Mouse (Mus musculus) cerebellum, postnatal 36 days (tissue): Measurements from ENCODE around the gene Aoc3.
"Not testable (repeated sequence)": the region's sequence is repeated elsewhere in the genome, so short reads cannot be mapped to it uniquely, and the experiment has no call there.

ENCODE experiments used
- DNase-seq, 2 experiments: peaks; one replicate each; pipeline ENCODE4 v3.0.0; 2021 to 2022; ENCODE audit warnings: mixed read lengths in 2 of 2

The Aoc3 gene

GRCm38 (mm10) chr11:101330371-101330924 lies at the start of gene Aoc3:
Gene Aoc3 (plus strand): TSS chr11:101330605.
- DNase-seq: no peak

GRCm38 (mm10) chr11:101280837-101281236 lies 49.6 kb upstream of the Aoc3 start:
- DNase-seq: no peak

DNA sequence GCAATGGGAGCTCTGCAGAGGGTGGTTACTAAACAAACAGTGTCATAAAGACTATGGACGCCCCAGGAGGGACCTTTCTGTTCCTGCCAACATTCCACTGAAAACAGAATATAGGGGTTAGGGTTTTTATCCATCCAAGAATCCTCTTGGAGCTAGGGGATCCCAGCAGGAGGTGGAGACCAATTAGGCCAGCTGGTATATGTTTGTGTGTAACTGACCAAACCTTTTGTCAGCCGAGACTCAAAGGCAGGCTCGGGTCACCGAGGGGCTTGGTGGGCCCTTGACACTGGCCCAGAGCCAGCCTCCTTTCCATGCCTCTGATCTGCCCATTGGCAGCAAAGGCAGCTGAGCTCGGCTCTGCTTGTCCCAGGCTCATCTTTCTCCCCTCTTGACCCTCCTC lies 47.5 kb upstream of the Aoc3 start:
- DNase-seq: no peak

- no peak for DNase-seq
These were observed 46.6 kb upstream of the Aoc3 start for GRCm38 (mm10) chr11:101283805-101284204.

- no peak for DNase-seq
These were observed 43.1 kb upstream of the Aoc3 start for GRCm38 (mm10) chr11:101287306-101287705.

DNA sequence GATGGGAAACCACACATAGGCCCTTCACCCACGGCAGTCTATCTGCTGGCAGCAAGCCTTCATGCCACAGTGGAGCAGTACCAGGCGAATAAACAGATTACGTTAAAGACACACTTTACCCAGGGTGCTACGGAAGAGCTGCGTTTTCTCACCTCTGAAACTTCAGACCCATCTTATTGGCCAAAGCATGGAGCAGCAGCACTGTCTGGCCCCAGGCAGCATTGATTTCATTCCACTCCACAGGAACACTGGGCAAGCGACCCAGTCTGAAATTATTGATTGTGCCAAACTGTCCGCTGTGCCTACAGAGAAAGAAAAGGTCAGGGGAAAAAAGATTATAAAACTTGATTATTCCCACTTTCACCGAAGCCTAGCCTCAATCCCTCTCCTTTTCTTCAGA lies 39.2 kb upstream of the Aoc3 start:
- DNase-seq: no peak

DNA sequence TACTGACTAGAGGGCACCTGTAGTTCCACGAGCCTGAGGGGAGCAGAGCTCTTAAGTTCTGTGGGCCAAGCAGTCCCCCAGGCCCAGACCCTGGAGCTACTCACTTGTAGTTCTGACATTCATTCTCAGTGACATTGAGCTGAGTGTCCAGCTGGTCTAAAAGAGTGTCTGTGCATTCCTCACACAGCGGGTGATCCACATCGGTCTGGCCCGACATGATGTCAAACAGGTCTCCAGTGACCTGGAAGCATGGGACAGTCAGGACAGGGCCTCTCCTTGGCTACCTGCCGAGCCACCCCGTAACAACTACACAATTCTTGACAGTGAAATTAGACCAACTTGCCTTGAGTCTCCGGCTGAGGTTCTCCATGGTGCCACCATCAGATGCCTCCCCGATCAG lies 35.2 kb upstream of the Aoc3 start:
- DNase-seq: no peak

- DNase-seq: peak in 1 of 2 experiments; percentile 11
These were observed 29.5 kb upstream of the Aoc3 start for GRCm38 (mm10) chr11:101300881-101301280.

DNA sequence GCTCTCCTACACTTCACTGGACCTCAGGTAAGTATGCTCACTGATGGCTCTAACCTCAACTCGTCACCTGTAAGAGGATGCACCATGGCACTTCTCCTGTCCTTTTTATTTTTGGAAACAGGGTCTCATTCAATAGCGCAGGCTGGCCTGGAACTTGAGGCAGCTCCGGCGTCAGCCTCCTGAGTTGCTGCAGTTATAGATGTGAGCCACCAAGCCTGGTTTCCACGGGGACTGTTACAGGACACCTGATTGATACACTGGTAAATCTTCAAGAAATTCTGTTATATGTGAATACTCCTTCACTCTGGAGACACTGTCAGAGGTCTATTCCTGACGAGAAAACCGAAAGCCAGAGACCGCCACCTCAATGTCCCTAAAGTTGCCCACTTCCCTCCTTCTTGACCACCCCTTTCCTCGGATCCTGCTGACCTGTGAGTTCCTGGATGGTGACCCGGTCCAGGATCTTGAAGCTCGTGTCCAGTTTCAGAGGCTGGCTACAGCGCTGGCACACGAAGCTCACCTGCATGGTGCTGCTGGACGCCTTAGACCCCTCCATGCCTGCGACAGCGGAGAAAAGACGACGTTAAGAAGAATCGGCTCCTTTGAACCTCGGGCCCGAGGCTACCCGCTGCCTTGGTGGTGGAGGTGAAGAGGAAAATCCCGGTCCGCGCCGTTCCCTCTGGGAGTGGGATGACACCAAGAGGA lies 29.0 kb upstream of the Aoc3 start:
- DNase-seq: no peak

DNA sequence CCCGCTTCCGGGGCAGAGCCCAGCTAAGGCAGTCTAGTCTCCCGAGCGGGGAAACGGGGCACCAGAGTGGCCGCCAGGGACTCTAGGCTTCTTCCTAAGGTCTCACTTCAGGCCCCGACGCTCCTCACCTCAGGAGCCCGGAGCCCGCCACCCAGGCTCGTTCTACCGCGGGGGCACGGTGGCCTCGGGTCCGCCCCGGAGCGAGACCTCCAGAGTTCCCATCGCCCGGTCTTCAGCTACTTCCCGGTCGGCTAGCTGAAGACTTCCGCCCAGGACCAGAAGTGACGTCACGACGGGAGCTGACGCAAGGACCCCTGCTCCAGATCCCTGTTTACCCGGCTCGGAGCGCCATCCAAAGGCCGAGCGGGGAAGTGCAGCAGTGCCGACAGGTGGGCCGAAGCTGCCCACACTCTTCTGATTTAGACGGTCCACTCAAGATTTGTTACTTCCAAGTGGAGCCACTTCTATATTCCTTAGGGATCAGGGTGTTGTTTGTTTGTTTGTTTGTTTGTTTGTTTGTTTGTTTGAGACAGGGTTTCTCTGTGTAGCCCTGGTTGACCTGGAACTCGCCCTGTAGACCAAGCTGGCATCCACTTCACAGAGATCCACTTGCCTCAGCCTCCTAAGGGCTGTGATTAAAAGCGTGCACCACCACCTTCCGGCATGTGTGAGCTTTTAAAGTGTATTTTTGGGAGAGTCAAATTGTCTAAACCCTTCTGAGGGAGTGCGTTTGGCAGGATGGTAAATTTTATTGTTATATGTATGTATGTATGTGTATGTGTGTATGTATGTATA lies 28.2 kb upstream of the Aoc3 start, which contains the start of gene Becn1:
Gene Becn1, minus strand, starts transcription at position 283 of the 795 bp plus-strand sequence.
- peak; percentile 98 for DNase-seq

DNA sequence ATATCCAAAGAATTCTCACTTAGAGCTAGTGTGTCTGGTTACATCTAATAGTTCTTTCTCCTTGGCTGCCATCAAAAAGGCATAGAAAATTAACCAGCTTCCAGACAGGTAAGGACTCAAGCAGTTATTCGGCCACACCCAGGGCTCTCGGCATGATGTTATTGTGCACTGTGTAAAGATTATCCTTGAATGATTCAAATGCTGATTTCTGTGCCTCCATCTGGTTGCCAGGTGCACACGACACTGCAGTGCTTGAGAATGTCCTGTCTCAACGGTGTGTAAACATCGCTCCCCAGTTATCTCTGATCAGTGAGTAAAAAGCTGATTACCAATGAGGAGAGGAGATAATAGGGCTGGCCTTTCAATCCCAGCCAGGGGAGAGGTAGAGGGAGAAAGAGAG lies 22.7 kb upstream of the Aoc3 start:
- no peak for DNase-seq

- DNase-seq: no peak
These were observed 19.3 kb upstream of the Aoc3 start for GRCm38 (mm10) chr11:101311083-101311482.

DNA sequence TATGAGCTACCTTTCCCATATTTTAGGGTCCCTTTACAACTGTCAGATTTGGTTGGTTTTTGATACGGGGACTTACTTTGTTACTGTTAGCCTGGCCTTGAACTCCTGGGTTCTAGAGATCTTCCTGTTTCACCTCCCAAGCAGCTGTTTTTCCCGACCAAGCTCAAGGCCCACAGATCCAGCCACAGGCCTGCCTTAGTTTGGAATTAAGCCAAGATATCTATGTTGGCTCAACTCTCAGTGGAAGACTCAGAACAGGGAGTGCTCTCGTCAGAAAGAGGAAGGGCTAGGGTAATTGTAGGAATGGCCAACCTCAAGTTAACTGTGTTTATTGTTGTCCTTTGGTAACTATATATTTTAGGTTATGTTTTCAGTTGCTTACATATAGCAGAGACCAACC lies 18.3 kb upstream of the Aoc3 start:
- DNase-seq: no peak

DNA sequence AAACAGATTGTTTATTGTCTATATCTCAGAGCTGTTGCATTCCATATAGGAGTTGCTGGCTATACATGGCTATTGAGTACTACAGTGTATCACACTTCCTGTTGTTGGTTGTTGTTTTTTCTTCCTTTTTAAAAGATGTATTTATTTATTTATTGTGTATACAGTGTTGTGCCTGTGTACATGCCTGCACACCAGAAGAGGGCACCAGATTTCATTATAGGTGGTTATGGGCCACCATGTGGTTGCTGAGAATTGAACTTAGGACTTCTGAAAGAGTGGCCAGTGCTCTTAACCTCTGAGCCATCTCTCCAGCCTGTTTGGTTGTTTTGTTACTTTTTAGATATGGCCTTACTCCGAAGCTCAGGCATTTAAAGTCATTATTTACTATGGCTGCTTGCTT lies 15.8 kb upstream of the Aoc3 start:
- no peak for DNase-seq

- no peak for DNase-seq
These were observed 15.2 kb upstream of the Aoc3 start for GRCm38 (mm10) chr11:101315082-101315650.

- peak; percentile 92 to 95 for DNase-seq
These were observed 14.5 kb upstream of the Aoc3 start, which contains the start of gene Psme3 for GRCm38 (mm10) chr11:101315665-101316500. Gene Psme3 (plus strand): TSS chr11:101316213.

DNA sequence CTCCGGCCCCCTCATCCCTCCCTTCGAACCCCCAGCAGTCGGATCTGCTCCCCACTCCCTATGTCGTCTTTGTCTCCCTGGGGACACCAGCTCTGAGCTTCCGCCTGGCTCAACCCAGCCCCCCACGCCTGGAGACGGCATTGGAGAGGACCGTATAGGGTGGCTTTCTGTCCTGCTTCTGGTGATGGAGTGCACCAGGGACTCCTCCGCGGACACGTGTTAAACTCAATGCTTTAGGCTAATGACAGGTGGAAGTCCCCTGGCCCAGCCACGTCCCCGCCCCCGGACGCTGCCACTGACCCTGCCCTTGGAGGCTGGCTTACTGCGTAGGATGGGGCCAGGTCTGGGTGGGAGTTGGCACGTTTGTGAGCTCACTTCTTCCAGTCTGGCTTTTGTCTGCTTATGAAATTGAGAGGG lies 13.9 kb upstream of the Aoc3 start:
- no peak for DNase-seq

GRCm38 (mm10) chr11:101323609-101324008 lies 6.8 kb upstream of the Aoc3 start:
- DNase-seq: peak; percentile 72

- no peak for DNase-seq
These were observed 5.6 kb upstream of the Aoc3 start, which contains the start of gene Aoc2 for GRCm38 (mm10) chr11:101324763-101325162. Gene Aoc2 (plus strand): TSS chr11:101325063.

DNA sequence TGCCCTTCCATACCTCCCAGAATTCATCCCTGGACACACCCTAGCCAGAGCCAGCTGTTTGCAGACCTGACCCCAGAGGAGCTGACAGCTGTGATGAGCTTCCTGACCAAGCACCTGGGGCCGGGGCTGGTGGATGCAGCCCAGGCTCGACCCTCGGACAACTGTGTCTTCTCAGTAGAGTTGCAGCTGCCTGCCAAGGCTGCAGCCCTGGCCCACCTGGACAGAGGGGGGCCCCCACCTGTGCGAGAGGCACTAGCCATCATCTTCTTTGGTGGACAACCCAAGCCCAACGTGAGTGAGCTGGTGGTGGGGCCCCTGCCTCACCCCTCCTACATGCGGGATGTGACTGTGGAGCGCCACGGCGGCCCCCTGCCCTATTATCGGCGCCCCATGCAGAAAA lies 5.2 kb upstream of the Aoc3 start:
- DNase-seq: not testable (repeated sequence)

- DNase-seq: no peak
These were observed 4.3 kb upstream of the Aoc3 start for GRCm38 (mm10) chr11:101326147-101326546.

DNA sequence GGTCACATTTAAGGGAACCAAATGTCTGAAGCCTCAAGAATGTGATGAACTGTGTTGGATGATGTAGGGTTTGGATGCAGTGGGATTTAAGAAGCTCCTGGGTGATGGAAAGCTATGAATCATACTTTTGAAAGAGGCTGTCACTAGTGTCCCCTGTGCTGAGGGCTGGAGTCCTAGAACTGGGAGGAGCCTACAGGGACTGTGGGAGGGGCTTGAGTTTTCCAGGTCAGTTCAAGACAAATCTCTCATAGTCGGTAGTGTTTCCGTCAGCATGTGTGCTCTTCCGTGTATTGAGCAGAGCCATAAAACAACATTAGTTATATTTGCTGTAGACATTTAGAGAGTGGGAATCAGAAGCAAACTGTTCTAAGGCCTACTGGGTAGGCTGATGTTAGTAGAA lies 3.1 kb upstream of the Aoc3 start:
- no peak for DNase-seq
